ENCODE assay signal across 14 mouse cellular contexts in genomic region chr4:155981436-155982082, GRCm38 (mm10).
"Had no signal": no experiment of that assay in that cellular context is flagged by ENCODE, and none has a peak within 500 bp of the region (broad histone marks: within the 10 kb centered on the region; RNA-seq: fewer than 3 reads in every experiment).

No protein-coding gene starts in this region.

- H3K4me3 ChIP-seq: lung, embryonic 15.5 days; midbrain, embryonic 13.5 days; midbrain, embryonic 15.5 days; neural tube, embryonic 12.5 days had no signal

- H3K9me3 ChIP-seq: lung, embryonic 15.5 days; midbrain, embryonic 15.5 days; neural tube, embryonic 12.5 days had no signal

- H3K4me2 ChIP-seq: lung, embryonic 15.5 days; midbrain, embryonic 11.5 days; midbrain, embryonic 13.5 days; midbrain, embryonic 15.5 days; neural tube, embryonic 12.5 days had no signal

- H3K9ac ChIP-seq: lung, embryonic 15.5 days; midbrain, embryonic 13.5 days; midbrain, embryonic 15.5 days; neural tube, embryonic 12.5 days had no signal

- H3K27me3 ChIP-seq: lung, embryonic 15.5 days; midbrain, embryonic 13.5 days; midbrain, embryonic 15.5 days; neural tube, embryonic 12.5 days had no signal

- ATAC-seq: lung, postnatal 0 days; midbrain, embryonic 13.5 days; midbrain, embryonic 15.5 days had no signal

- H3K27ac ChIP-seq: lung, embryonic 15.5 days; macrophage; midbrain, embryonic 13.5 days; midbrain, embryonic 15.5 days; neural tube, embryonic 12.5 days had no signal

- H3K4me1 ChIP-seq: lung, embryonic 15.5 days had no signal

- H3K36me3 ChIP-seq: lung, embryonic 15.5 days; midbrain, embryonic 13.5 days; midbrain, embryonic 15.5 days; neural tube, embryonic 12.5 days had no signal

- DNase-seq: lung, adult 2 months; lung, postnatal 14 days; lung, postnatal 36 days; right cerebral cortex, postnatal 14 days; thymus, adult 18-20 months; thymus, postnatal 14 days; thymus, postnatal 36 days had no signal
